Mouse (Mus musculus) intestine, postnatal 0 days (tissue): ENCODE measurements at regions not wholly inside any gene's neighbourhood (a gene's known extent, or its start where the extent isn't known, plus 50 kb on each side); places are given as distances from the start of the nearest gene placed in this dataset.
A peak's percentile ranks its signal among the peaks of the same experiment; 100 is the strongest.

Source experiments
- ATAC-seq: fragments of 200-750 bp; cut with Nextera tagmentation; 2 replicates; pipeline ENCODE4 v1.8.0; 2017; ENCODE audit warnings: mild to moderate bottlenecking, moderate TSS enrichment, moderate library complexity
- H3K27ac ChIP-seq: fragments of 300-500 bp; sonication (generic); 2 replicates; pipeline ENCODE4 v1.5.1; 2014; ENCODE audit warnings: mild to moderate bottlenecking, low read depth, low read length, moderate library complexity
- H3K27me3 ChIP-seq: fragments of 300-500 bp; sonication (generic); replicated peaks from 2 replicates; pipeline ENCODE4 v1.6.1; 2014; ENCODE audit warnings: low read length, mixed read lengths; ENCODE audit not compliant: control insufficient read depth, insufficient read depth
- H3K36me3 ChIP-seq: fragments of 300-500 bp; sonication (generic); 2 replicates; pipeline ENCODE4 v1.6.1; 2014; ENCODE audit warnings: mild to moderate bottlenecking, moderate library complexity; ENCODE audit not compliant: control insufficient read depth, insufficient read depth
- H3K4me1 ChIP-seq: fragments of 300-500 bp; sonication (generic); replicated peaks from 2 replicates; pipeline ENCODE4 v1.6.1; 2014; ENCODE audit warnings: antibody characterized with exemption, low read length, mixed read lengths; ENCODE audit not compliant: control insufficient read depth, insufficient read depth
- H3K4me2 ChIP-seq: fragments of 300-500 bp; sonication (generic); replicated peaks from 2 replicates; pipeline ENCODE4 v1.6.1; 2014; ENCODE audit warnings: low read depth, mild to moderate bottlenecking, moderate library complexity
- H3K4me3 ChIP-seq: fragments of 300-500 bp; sonication (generic); 2 replicates; pipeline ENCODE4 v1.5.1; 2014; ENCODE audit warnings: low read depth, low read length
- H3K9ac ChIP-seq: fragments of 300-500 bp; sonication (generic); 2 replicates; pipeline ENCODE4 v1.6.1; 2014; ENCODE audit warnings: mild to moderate bottlenecking, low read depth, low read length
- H3K9me3 ChIP-seq: fragments of 300-500 bp; sonication (generic); 2 replicates; pipeline ENCODE4 v1.6.1; 2016; ENCODE audit warnings: mixed run types; ENCODE audit not compliant: control insufficient read depth
- CTCF ChIP-seq: sonication (generic); IDR thresholded peaks from 2 replicates; pipeline ENCODE4 v1.5.1; 2016; ENCODE audit warnings: low read depth, mild to moderate bottlenecking, control low read depth, antibody characterized with exemption, moderate library complexity
- WGBS: fragments of 180-500 bp; shearing (Covaris S2); extraction: QIAGEN DNeasy Blood & Tissue Kit; methylation state at CpG from one replicate; pipeline ENCODE4 v1.1.7; 2014; 5-methylcytosine and 5-hydroxymethylcytosine counted together

GRCm38 (mm10) chr3:101524905-101525304 lies 79.6 kb downstream of the Atp1a1 start:
- WGBS = 94% methylated on average over 8 of the region's 8 CpGs
- Histone ChIP-seq H3K4me2 (no peak overlapping the region), H3K27me3 (no peaks in the 10 kb centered on the region), H3K4me3 (no peak overlapping the region), H3K27ac (no peak overlapping the region), H3K4me1 (peaks cover 16% of the 10 kb centered on the region), H3K36me3 (no peaks in the 10 kb centered on the region), H3K9me3 (no peaks in the 10 kb centered on the region), H3K9ac (no peak overlapping the region)
- TF ChIP-seq CTCF = no peak
- ATAC-seq = no peak

- TF ChIP-seq CTCF = no peak
- WGBS = 62% methylated on average over 6 of the region's 6 CpGs
- Histone ChIP-seq H3K4me3 (no peak overlapping the region), H3K36me3 (no peaks in the 10 kb centered on the region), H3K4me2 (no peak overlapping the region), H3K9me3 (no peaks in the 10 kb centered on the region), H3K27ac (no peak overlapping the region), H3K27me3 (no peaks in the 10 kb centered on the region), H3K4me1 (peaks cover 18% of the 10 kb centered on the region), H3K9ac (no peak overlapping the region)
- no peak for ATAC-seq
These were observed 80.0 kb downstream of the Atp1a1 start for GRCm38 (mm10) chr3:101524444-101524843.

DNA sequence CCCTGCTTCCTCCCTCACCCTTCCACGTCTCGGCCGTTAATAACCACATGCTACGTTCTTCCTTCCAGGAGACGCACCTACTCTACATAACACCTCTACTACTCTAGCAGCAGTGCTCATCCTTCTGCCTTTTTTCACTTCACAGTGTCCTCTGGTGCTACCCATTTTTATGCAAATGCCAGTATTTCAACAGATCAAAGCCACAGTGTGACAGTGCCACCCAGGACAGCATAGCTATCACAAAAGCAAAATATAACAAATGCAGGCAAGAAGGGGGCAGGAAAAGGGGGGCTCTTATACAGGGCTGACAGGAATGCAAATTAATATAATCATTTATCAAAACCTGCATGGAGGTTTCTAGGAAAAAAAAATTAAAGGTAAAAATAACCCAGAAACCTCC lies 81.2 kb downstream of the Atp1a1 start:
- Histone ChIP-seq H3K4me2 (no peak overlapping the region), H3K36me3 (no peaks in the 10 kb centered on the region), H3K9ac (no peak overlapping the region), H3K27me3 (no peaks in the 10 kb centered on the region), H3K27ac (no peak overlapping the region), H3K4me1 (peaks cover 13% of the 10 kb centered on the region), H3K9me3 (no peaks in the 10 kb centered on the region), H3K4me3 (no peak overlapping the region)
- WGBS = 84% methylated on average over 5 of the region's 5 CpGs
- ATAC-seq = no peak
- no peak for TF ChIP-seq CTCF

- no peak for ATAC-seq
- 64% methylated on average over 9 of the region's 9 CpGs for WGBS
- TF ChIP-seq CTCF = no peak
- Histone ChIP-seq H3K4me2 (no peak overlapping the region), H3K36me3 (no peaks in the 10 kb centered on the region), H3K27me3 (no peaks in the 10 kb centered on the region), H3K4me1 (peaks cover 8% of the 10 kb centered on the region; the same call in 1 of the 2 replicates), H3K9me3 (no peaks in the 10 kb centered on the region), H3K9ac (no peak overlapping the region), H3K27ac (no peak overlapping the region), H3K4me3 (no peak overlapping the region)
These were observed 82.1 kb downstream of the Atp1a1 start for GRCm38 (mm10) chr3:101522246-101522920.

- ATAC-seq = no peak
- H3K4me1 ChIP-seq = peaks cover 6% of the 10 kb centered on the region
- no peaks in the 10 kb centered on the region for H3K27me3 ChIP-seq
- H3K9me3 ChIP-seq = no peaks in the 10 kb centered on the region
- H3K36me3 ChIP-seq = no peaks in the 10 kb centered on the region
- 66% methylated on average over 5 of the region's 5 CpGs for WGBS
- H3K4me3 ChIP-seq = no peak overlapping the region
- TF ChIP-seq CTCF = no peak
- no peak overlapping the region for H3K27ac ChIP-seq
- H3K4me2 ChIP-seq = no peak overlapping the region
- H3K9ac ChIP-seq = no peak overlapping the region
These were observed 83.3 kb downstream of the Atp1a1 start for GRCm38 (mm10) chr3:101521155-101521554.

GRCm38 (mm10) chr3:101520115-101520514 lies 84.4 kb downstream of the Atp1a1 start:
- H3K36me3 ChIP-seq = no peaks in the 10 kb centered on the region
- H3K9me3 ChIP-seq = no peaks in the 10 kb centered on the region
- peak overlapping the region; percentile 95 for H3K27ac ChIP-seq
- no peaks in the 10 kb centered on the region for H3K27me3 ChIP-seq
- H3K4me3 ChIP-seq = no peak overlapping the region
- H3K4me1 ChIP-seq = peaks cover 7% of the 10 kb centered on the region
- TF ChIP-seq CTCF = no peak
- no peak overlapping the region for H3K4me2 ChIP-seq
- H3K9ac ChIP-seq = no peak overlapping the region
- 61% methylated on average over 6 of the region's 6 CpGs for WGBS
- no peak for ATAC-seq
